Mouse (Mus musculus) ES-Bruce4 (cell line): ENCODE measurements around the gene Ak3.

Source experiments
- CTCF ChIP-seq: IDR thresholded peaks from one replicate; pipeline ENCODE4 v1.8.1; 2011; ENCODE audit warnings: low read depth, low read length
- EP300 ChIP-seq: IDR thresholded peaks from 2 replicates; pipeline ENCODE4 v1.6.1; 2011; ENCODE audit warnings: low read depth, low read length; ENCODE audit not compliant: insufficient read depth
- POLR2A ChIP-seq: IDR thresholded peaks from one replicate; pipeline ENCODE4 v1.8.1; 2011; ENCODE audit warnings: low read length; ENCODE audit not compliant: insufficient read depth

DNA sequence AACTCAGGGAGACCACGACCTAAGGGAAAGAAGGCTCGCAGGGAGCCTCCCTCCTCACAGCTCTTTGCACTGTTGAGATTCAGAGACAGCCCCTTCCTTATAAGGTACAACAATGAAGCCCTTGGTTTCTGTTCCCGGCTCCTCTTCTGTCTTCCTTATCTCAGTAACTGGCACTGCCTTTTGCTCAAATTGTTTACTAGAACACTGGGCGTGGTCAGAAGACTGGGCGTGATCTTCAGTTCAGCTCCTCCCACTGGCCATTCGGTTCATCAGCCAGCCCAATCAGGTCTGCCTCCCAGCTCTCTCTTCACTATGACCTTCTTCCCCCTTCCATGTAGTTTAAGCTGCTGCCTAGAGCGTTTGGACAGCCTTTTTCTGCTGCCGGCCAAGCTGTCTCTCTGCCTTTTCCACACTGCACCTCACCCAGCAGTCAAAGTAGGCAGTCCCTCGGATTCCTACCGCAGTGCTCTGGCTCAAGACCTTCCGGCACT, 19.3 kb upstream of the Ak3 start:
- TF ChIP-seq CTCF (no peak), POLR2A (peak; percentile 9), EP300 (no peak)
